Mouse (Mus musculus): ENCODE data around the gene Ticam1. TPM values are rescaled to one million over a fixed set of nuclear protein-coding genes. Genes with fewer than 3 reads are reported as not detected.

The Ticam1 gene
- polyA plus RNA-seq (2015; fragmentation: Nextera tagmentation; extraction: Ambion mirVana): 1.3 and 1.8 TPM in 2 replicates

DNA sequence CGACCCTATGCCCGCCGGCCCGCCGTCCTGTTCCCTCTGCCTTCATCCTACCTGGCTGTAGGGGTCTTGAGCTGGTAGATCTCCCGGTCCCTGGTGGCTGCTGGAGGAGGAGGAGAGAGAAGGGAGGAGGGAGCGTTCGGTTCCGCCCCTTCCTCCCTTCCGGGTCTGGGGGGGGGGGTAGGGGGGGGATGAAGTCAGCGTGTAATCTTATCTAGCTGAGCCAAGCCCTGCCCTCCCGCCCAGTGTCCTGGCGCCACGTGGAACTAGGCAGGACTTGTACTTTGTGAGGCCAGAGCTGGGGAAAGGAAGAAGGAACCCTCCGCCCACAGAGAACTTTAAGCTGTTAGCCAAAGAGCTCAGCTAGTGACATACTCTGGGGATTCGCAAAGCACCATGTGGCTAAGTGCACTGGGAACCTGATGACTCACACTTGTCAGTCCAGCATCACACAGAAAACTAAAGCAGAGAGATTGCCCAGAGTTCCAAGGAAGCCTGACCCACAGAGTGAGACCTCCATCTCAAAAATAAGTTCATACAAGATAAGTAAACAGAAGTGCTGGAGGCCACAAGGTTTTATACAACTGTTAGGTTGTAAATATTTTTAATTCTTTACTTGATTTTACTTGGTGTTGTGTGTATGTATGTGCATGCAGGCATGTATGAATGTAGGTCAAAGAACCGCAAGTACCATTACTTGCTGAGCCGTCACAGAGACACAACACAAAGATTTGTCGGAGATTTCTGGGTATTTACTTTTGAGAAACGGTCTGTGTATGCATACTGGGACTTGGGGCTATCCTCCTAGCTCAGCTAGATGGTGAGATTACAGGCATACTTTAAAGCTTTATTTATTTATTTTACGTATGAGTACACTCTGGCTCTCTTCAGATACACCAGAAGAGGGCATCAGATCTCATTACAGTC lies at the start of gene Ticam1:
Ticam1 (minus strand) TSS at position 144 of the 924 bp plus-strand sequence.
- Histone ChIP-seq H3K4me1 (replicated peaks) (peaks cover 17% of the 10 kb centered on the region), H3K27ac (replicated peaks) (peak within 1 kb of the TSS; percentile 66), H3K36me3 (no peaks in the 10 kb centered on the region), H3K4me2 (peak within 1 kb of the TSS; percentile 78), H3K9me3 (no peaks in the 10 kb centered on the region), H3K9ac (peak within 1 kb of the TSS; percentile 52), H3K4me3 (peak within 1 kb of the TSS; percentile 47), H3K27me3 (no peaks in the 10 kb centered on the region)
- WGBS: 9% methylated on average over 17 of the region's 21 CpGs
- ATAC-seq (ENCODE audit: low FRiP score, low read depth): peak; percentile 87

DNA sequence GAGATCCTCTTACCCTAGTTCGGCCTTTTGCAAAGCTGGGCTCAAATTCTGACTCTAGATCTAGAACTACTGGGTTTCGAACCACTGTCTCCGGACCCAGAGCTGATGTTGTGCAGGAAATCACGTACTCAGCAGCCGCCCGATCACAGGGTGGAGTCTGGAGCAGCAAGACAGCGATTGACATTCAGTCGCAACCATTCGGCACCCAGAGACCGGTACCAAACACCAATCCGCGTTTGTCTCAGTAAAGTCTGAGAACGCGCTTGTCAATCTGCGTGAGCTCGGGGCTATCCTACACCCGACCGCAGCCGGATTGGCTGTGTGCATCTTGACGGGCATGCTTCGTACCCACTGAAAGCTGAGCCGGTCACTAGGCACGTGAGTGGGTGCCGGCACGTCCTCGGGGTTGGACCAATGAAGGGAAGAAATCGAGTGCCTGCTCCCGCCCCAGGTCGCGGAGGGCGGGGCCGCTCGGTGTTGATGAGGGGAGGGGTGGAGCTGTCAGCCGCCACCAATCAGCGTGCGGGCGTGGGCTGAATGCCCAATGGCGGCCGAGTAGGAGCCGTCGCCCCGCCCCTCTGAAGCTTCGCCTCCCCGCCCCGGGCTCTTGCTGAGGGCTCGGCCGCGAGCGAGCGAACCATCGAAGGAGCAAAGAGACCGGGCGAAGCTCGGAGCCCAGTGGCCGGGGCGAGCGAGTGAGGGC lies 49.0 kb upstream of the Ticam1 start, which contains the start of gene Kdm4b:
Kdm4b (plus strand) TSS at position 613 of the 703 bp plus-strand sequence.
- under 1% methylated on average over 52 of the region's 57 CpGs for WGBS
- no peaks in the 10 kb centered on the region for H3K27me3 ChIP-seq
- no peaks in the 10 kb centered on the region for H3K36me3 ChIP-seq
- peak; percentile 100 for ATAC-seq (ENCODE audit: low FRiP score, low read depth)
- H3K4me1 ChIP-seq (replicated peaks): peaks cover 41% of the 10 kb centered on the region
- peak within 1 kb of the TSS; percentile 81 for H3K4me2 ChIP-seq
- H3K9me3 ChIP-seq: no peaks in the 10 kb centered on the region
- H3K27ac ChIP-seq (replicated peaks): peak within 1 kb of the TSS; percentile 96
- peak within 1 kb of the TSS; percentile 95 for H3K9ac ChIP-seq
- H3K4me3 ChIP-seq: peak within 1 kb of the TSS; percentile 94

DNA sequence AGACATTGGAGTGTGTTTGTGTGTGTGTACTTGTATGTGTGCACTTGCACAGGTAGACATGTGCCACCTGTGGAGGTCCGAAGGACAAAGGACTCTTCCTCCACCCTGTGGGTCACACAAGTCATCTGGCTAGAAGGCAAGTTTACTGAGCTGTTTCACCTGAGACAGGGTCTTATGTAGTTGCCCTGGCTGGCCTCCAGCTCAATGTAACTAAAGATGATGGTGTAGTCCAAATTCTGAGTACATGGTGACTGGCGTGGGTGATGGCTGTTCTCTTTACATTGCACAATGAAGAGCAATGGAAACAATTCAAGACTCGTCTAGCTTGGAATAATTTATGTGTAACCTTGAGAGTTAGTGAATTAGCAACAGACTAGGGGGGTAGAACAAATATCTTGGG lies 47.8 kb upstream of the Ticam1 start:
- no peaks in the 10 kb centered on the region for H3K9me3 ChIP-seq
- no peak overlapping the region for H3K27ac ChIP-seq (replicated peaks)
- no peak for ATAC-seq (ENCODE audit: low FRiP score, low read depth)
- no peaks in the 10 kb centered on the region for H3K36me3 ChIP-seq
- no peak overlapping the region for H3K4me3 ChIP-seq
- H3K9ac ChIP-seq: no peak overlapping the region
- 67% methylated on average over 3 of the region's 3 CpGs for WGBS
- peaks cover 29% of the 10 kb centered on the region for H3K4me1 ChIP-seq (replicated peaks)
- no peak overlapping the region for H3K4me2 ChIP-seq
- H3K27me3 ChIP-seq: no peaks in the 10 kb centered on the region

DNA sequence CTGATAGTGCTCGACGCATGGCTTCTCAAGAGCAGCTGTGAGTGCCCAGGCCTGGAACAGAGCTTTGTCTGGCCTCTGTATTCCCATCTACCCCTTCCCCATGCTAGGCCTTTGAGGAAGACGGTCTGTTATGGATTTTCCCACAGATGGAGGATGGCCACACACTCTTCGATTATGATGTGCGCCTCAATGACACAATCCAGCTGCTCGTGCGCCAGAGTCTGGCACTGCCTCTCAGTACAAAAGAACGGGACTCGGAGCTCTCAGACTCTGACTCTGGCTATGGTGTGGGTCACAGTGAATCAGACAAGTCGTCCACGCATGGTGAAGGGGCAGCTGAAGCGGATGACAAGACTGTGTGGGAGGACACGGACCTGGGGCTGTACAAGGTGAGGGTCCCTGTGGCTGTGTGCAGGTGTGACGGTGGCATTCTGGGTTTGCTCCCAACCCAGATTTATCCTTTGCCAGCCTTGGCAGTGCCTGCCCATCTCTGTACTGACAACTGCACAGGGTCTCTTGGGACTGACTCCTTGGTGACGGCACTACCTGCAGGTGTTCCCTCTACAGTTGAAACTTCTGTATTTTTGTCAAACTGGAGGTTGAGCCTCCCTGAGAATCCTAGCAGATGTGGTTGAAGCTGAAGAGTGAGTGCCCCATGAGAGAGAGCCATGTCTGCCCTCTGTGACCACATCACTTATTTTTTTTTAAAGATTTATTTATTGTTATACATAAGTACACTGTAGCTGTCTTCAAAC lies 32.8 kb upstream of the Ticam1 start:
- Histone ChIP-seq H3K27me3 (no peaks in the 10 kb centered on the region), H3K4me3 (no peak overlapping the region), H3K4me1 (replicated peaks) (peaks cover 10% of the 10 kb centered on the region), H3K36me3 (no peaks in the 10 kb centered on the region), H3K4me2 (no peak overlapping the region), H3K9me3 (no peaks in the 10 kb centered on the region), H3K27ac (replicated peaks) (no peak overlapping the region), H3K9ac (no peak overlapping the region)
- WGBS: 91% methylated on average over 15 of the region's 15 CpGs
- no peak for ATAC-seq (ENCODE audit: low FRiP score, low read depth)

DNA sequence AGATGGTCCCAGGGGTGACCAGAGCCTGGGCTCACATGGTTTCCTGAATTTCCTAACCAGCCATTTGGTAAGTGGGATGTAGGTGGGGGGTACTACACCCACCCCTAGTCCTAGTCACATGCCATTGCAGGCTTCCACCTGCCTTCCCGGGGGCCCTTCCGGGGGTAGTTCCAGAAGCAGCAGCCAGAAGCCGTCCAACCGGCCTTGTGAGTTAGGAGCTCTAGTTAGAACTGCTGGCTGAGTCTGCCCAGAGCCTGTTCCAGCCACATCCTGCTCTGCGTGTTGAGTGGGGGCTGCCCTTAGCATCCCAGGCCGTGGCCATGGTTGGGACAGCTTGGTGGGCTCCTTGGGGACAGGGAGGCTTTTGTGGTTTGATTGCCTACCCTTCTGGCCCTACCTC lies 31.5 kb upstream of the Ticam1 start:
- 87% methylated on average over 6 of the region's 6 CpGs for WGBS

DNA sequence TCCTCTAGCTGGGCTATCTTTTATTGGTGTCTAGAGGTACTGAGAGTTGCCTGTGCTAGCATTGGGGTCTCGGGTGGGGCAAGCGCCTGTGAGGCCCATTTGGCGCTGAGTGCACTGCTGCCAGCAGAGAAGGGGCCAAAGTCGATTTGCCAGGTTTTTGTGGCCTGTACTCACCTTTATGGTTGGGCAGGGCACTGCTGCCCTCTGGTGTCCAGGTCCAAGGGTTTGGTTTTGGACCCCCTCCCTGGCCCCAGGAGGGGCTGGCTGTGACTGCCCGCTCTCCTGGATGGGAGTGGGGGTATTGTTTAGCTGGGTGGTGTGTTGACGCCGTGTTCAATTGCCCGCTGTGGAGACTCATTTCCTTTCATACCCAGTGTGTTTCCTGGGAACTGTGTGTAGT lies 29.2 kb upstream of the Ticam1 start:
- ATAC-seq (ENCODE audit: low FRiP score, low read depth): no peak
- no peak overlapping the region for H3K4me3 ChIP-seq
- H3K27ac ChIP-seq (replicated peaks): no peak overlapping the region
- H3K4me1 ChIP-seq (replicated peaks): peaks cover 17% of the 10 kb centered on the region
- no peak overlapping the region; the same call in 1 of the 2 replicates for H3K4me2 ChIP-seq
- no peak overlapping the region for H3K9ac ChIP-seq
- no peaks in the 10 kb centered on the region for H3K9me3 ChIP-seq
- H3K36me3 ChIP-seq: no peaks in the 10 kb centered on the region
- WGBS: 70% methylated on average over 8 of the region's 8 CpGs
- H3K27me3 ChIP-seq: no peaks in the 10 kb centered on the region

More for the DNA sequence above, 31.5 kb upstream of the Ticam1 start:
- no peak for ATAC-seq (ENCODE audit: low FRiP score, low read depth)
- Histone ChIP-seq H3K36me3 (no peaks in the 10 kb centered on the region), H3K27me3 (no peaks in the 10 kb centered on the region), H3K4me2 (no peak overlapping the region), H3K4me3 (no peak overlapping the region), H3K9ac (no peak overlapping the region), H3K4me1 (replicated peaks) (peaks cover 17% of the 10 kb centered on the region), H3K9me3 (no peaks in the 10 kb centered on the region), H3K27ac (replicated peaks) (no peak overlapping the region)

DNA sequence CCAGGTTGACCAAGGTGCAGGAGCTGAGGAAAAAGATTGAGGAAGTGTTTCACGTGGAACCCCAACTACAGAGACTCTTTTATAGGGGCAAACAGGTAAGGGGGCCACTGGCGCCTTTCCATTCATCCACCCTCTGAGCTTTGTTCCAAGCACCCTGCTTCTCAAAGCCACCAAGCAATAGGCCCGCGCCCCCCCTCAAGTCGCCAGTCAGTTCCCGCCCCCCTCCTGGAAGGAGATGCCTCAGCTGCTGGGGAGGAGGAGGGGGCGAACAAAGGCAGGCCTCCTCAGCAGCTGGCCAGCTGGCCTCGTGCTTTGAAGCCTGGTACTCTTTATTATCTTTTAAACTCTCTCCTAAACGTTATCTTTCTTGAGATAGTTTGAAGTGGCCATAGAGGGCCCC lies 28.6 kb upstream of the Ticam1 start:
- no peak for ATAC-seq (ENCODE audit: low FRiP score, low read depth)
- peak overlapping the region; percentile 66 for H3K4me3 ChIP-seq
- H3K4me2 ChIP-seq: peak overlapping the region; percentile 80
- no peak overlapping the region for H3K9ac ChIP-seq
- peaks cover 17% of the 10 kb centered on the region for H3K4me1 ChIP-seq (replicated peaks)
- no peaks in the 10 kb centered on the region for H3K27me3 ChIP-seq
- no peaks in the 10 kb centered on the region for H3K9me3 ChIP-seq
- 33% methylated on average over 9 of the region's 9 CpGs for WGBS
- H3K36me3 ChIP-seq: no peaks in the 10 kb centered on the region
- H3K27ac ChIP-seq (replicated peaks): no peak overlapping the region

DNA sequence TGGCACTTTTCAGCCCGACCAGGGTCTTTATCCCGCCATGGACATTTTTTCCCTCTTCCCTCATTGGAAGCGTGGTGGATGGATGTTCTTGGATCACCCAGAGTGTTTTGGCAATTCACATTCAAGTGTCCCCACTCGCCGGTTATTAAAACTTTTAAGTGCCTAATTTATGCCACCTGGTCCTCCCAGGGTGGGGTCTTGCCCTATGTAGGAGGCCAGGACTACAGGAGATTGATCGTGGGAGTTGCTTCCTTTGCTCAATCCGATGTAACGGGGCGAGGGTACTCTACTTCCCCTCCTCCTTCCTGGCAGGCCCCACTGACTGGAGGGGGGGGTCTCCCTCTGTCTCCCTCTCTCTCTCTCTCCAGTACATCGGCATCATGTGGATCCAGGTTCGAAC lies 28.1 kb upstream of the Ticam1 start:
- 0 out of 2 replicates have a peak, but pooled peaks have one; percentile 9 for ATAC-seq (ENCODE audit: low FRiP score, low read depth)
- Histone ChIP-seq H3K4me3 (peak overlapping the region; percentile 66), H3K36me3 (no peaks in the 10 kb centered on the region), H3K27ac (replicated peaks) (no peak overlapping the region), H3K4me1 (replicated peaks) (peaks cover 17% of the 10 kb centered on the region), H3K9ac (peak overlapping the region; percentile 45), H3K9me3 (no peaks in the 10 kb centered on the region), H3K27me3 (no peaks in the 10 kb centered on the region), H3K4me2 (peak overlapping the region; percentile 80)
- WGBS: 13% methylated on average over 11 of the region's 11 CpGs

DNA sequence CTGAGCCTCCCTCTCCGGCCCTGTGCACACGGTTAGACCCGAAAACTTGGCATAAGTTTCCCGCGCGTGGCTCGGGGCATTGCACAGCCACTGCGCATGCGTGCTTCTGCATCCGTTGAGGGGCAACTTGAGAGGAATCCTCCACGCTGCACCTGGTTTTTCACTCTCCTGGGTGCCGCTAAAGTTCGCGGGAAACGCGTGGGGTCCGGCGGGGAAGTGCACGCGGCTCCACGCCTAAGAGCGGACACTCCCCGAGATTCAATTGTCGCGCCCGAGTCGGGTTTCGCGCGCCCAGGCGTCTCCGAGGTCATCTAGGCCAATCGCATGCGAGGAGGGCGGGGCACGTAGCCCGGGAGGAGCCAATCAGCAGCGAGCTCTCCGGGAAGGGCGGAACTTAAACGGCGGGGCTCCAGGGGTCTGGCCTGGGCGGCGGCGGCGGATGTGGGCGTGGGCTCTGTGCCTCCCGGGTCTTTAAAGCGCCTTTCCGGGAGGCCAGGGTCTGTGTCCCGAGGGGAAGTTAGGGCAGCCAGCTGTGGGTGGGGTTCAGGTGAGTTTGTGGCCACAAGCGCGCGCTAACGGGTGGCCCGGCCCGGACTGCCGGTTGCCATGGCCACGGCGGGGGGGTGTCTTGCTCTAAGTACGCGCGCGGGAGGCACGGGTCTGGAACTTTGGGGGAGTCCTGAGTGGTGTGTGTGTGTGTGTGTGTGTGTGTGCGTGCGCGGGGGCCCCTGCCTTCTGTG lies 27.4 kb upstream of the Ticam1 start:
- Histone ChIP-seq H3K4me3 (peak overlapping the region; percentile 66), H3K9ac (peak overlapping the region; percentile 45), H3K4me2 (peak overlapping the region; percentile 80), H3K27me3 (no peaks in the 10 kb centered on the region), H3K27ac (replicated peaks) (peak overlapping the region; percentile 26; the same call in 1 of the 2 replicates), H3K4me1 (replicated peaks) (peaks cover 17% of the 10 kb centered on the region), H3K9me3 (no peaks in the 10 kb centered on the region), H3K36me3 (no peaks in the 10 kb centered on the region)
- WGBS: under 1% methylated on average over 68 of the region's 68 CpGs
- peak; percentile 93 for ATAC-seq (ENCODE audit: low FRiP score, low read depth)

DNA sequence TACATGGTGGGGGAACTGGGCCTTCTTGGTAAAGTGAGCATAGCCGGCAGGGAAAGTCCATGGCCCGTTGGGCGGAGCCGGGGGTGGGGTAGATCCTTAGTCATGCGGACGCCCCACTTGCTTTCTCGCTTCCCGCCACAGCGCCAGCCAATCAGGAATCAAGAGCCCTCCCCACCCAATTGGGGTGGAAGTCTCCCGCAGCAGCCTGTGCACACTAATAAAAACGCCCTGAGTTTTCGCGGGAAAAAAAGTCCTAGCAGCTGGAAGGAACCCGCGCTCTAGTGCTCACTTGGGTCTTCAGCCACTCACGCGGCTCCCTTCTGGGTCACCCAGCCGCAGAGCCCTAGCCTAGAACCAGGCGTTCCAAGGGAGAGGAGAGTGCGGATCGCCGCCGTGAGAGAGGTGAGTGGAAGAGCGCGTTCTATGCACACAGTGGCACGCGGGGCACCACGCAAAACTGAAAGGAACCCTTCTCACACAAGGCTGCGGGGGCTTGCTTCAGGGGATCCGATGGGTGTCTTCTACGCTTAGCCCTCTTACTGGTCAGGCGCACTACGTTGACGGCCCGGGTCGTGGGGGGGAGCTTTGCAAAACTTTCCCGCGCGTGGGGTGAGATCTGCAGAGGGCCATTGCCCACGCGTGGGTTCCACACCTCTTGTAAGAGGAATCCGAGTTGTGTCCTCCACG lies 26.7 kb upstream of the Ticam1 start, which contains the start of gene Uhrf1:
Uhrf1 (plus strand) TSS at position 162 of the 687 bp plus-strand sequence.
- H3K4me3 ChIP-seq: peak within 1 kb of the TSS; percentile 66
- peak; percentile 31; the same call in 1 of the 2 replicates for ATAC-seq (ENCODE audit: low FRiP score, low read depth)
- H3K36me3 ChIP-seq: no peaks in the 10 kb centered on the region
- H3K4me1 ChIP-seq (replicated peaks): peaks cover 17% of the 10 kb centered on the region
- WGBS: under 1% methylated on average over 43 of the region's 43 CpGs
- H3K27ac ChIP-seq (replicated peaks): peak within 1 kb of the TSS; percentile 26; the same call in 1 of the 2 replicates
- peak within 1 kb of the TSS; percentile 80 for H3K4me2 ChIP-seq
- H3K9ac ChIP-seq: peak within 1 kb of the TSS; percentile 45
- no peaks in the 10 kb centered on the region for H3K9me3 ChIP-seq
- no peaks in the 10 kb centered on the region for H3K27me3 ChIP-seq
